Mouse (Mus musculus): ENCODE results near the gene Negr1. TPM values are rescaled to one million over a fixed set of nuclear protein-coding genes. Genes with fewer than 3 reads are reported as not detected.

Negr1 gene
- polyA plus RNA-seq (2015; fragmentation: Nextera tagmentation; extraction: Ambion mirVana) = 18.3 and 19.9 TPM in 2 replicates

GRCm38 (mm10) chr3:156561524-156562423, at the start of gene Negr1:
Negr1 (plus strand) TSS chr3:156561794.
- no peaks in the 10 kb centered on the region for H3K36me3 ChIP-seq
- peak within 1 kb of the TSS; percentile 82 for H3K9ac ChIP-seq
- H3K4me3 ChIP-seq = peak within 1 kb of the TSS; percentile 76
- peak within 1 kb of the TSS; percentile 88 for H3K4me2 ChIP-seq
- under 1% methylated on average over 54 of the region's 79 CpGs for WGBS
- H3K27me3 ChIP-seq = no peaks in the 10 kb centered on the region
- ATAC-seq (ENCODE audit: low read depth) = peak; percentile 79
- no peaks in the 10 kb centered on the region for H3K9me3 ChIP-seq
- peaks cover 31% of the 10 kb centered on the region for H3K4me1 ChIP-seq (replicated peaks)
- peak within 1 kb of the TSS; percentile 96 for H3K27ac ChIP-seq (replicated peaks)

GRCm38 (mm10) chr3:156526461-156526933, 35.1 kb upstream of the Negr1 start:
- Histone ChIP-seq H3K9ac (no peak overlapping the region), H3K4me3 (no peak overlapping the region), H3K36me3 (no peaks in the 10 kb centered on the region), H3K4me1 (replicated peaks) (peaks cover 6% of the 10 kb centered on the region; the same call in 1 of the 2 replicates), H3K4me2 (peak overlapping the region; percentile 15), H3K9me3 (no peaks in the 10 kb centered on the region), H3K27ac (replicated peaks) (peak overlapping the region; percentile 64; the same call in 1 of the 2 replicates), H3K27me3 (no peaks in the 10 kb centered on the region)
- 29% methylated on average over 8 of the region's 8 CpGs for WGBS
- peak; percentile 75 for ATAC-seq (ENCODE audit: low read depth)

- Histone ChIP-seq H3K4me1 (replicated peaks) (peaks cover 6% of the 10 kb centered on the region; the same call in 1 of the 2 replicates), H3K27ac (replicated peaks) (no peak overlapping the region), H3K9ac (no peak overlapping the region), H3K36me3 (no peaks in the 10 kb centered on the region), H3K4me2 (no peak overlapping the region), H3K27me3 (no peaks in the 10 kb centered on the region), H3K4me3 (no peak overlapping the region), H3K9me3 (no peaks in the 10 kb centered on the region)
- 0 out of 2 replicates have a peak, but pooled peaks have one; percentile 32 for ATAC-seq (ENCODE audit: low read depth)
- 83% methylated on average over 2 of the region's 2 CpGs for WGBS
These were observed 34.2 kb upstream of the Negr1 start for GRCm38 (mm10) chr3:156527231-156527995.

GRCm38 (mm10) chr3:156559441-156559825, 2.2 kb upstream of the Negr1 start:
- Histone ChIP-seq H3K36me3 (no peaks in the 10 kb centered on the region), H3K9me3 (no peaks in the 10 kb centered on the region), H3K9ac (peak overlapping the region; percentile 82), H3K4me1 (replicated peaks) (peaks cover 31% of the 10 kb centered on the region), H3K4me3 (peak overlapping the region; percentile 76), H3K27me3 (no peaks in the 10 kb centered on the region), H3K27ac (replicated peaks) (peak overlapping the region; percentile 96), H3K4me2 (peak overlapping the region; percentile 88)
- 10% methylated on average over 8 of the region's 8 CpGs for WGBS
- ATAC-seq (ENCODE audit: low read depth) = no peak

GRCm38 (mm10) chr3:156559826-156560471, 1.6 kb upstream of the Negr1 start:
- Histone ChIP-seq H3K9me3 (no peaks in the 10 kb centered on the region), H3K4me1 (replicated peaks) (peaks cover 31% of the 10 kb centered on the region), H3K9ac (peak overlapping the region; percentile 82), H3K4me3 (peak overlapping the region; percentile 76), H3K27me3 (no peaks in the 10 kb centered on the region), H3K36me3 (no peaks in the 10 kb centered on the region), H3K4me2 (peak overlapping the region; percentile 88), H3K27ac (replicated peaks) (peak overlapping the region; percentile 96)
- WGBS = 2% methylated on average over 19 of the region's 19 CpGs
- peak; percentile 34 for ATAC-seq (ENCODE audit: low read depth)

GRCm38 (mm10) chr3:156560766-156561165, 828 bp upstream of the Negr1 start:
- Histone ChIP-seq H3K4me3 (peak overlapping the region; percentile 76), H3K27ac (replicated peaks) (peak overlapping the region; percentile 96), H3K4me2 (peak overlapping the region; percentile 88), H3K9ac (peak overlapping the region; percentile 82), H3K36me3 (no peaks in the 10 kb centered on the region), H3K27me3 (no peaks in the 10 kb centered on the region), H3K4me1 (replicated peaks) (peaks cover 31% of the 10 kb centered on the region), H3K9me3 (no peaks in the 10 kb centered on the region)
- ATAC-seq (ENCODE audit: low read depth) = peak; percentile 91
- under 1% methylated on average over 27 of the region's 27 CpGs for WGBS

GRCm38 (mm10) chr3:156562424-156562785, 811 bp downstream of the Negr1 start:
- H3K4me2 ChIP-seq = peak overlapping the region; percentile 88
- WGBS = 1% methylated on average over 10 of the region's 10 CpGs
- ATAC-seq (ENCODE audit: low read depth) = no peak
- H3K9me3 ChIP-seq = no peaks in the 10 kb centered on the region
- H3K9ac ChIP-seq = peak overlapping the region; percentile 82
- peak overlapping the region; percentile 76 for H3K4me3 ChIP-seq
- peak overlapping the region; percentile 96 for H3K27ac ChIP-seq (replicated peaks)
- H3K27me3 ChIP-seq = no peaks in the 10 kb centered on the region
- no peaks in the 10 kb centered on the region for H3K36me3 ChIP-seq
- peaks cover 31% of the 10 kb centered on the region for H3K4me1 ChIP-seq (replicated peaks)

- WGBS = 19% methylated on average over 2 of the region's 2 CpGs
- H3K4me3 ChIP-seq = peak overlapping the region; percentile 76
- ATAC-seq (ENCODE audit: low read depth) = no peak
- no peaks in the 10 kb centered on the region for H3K27me3 ChIP-seq
- H3K4me2 ChIP-seq = peak overlapping the region; percentile 88
- H3K27ac ChIP-seq (replicated peaks) = peak overlapping the region; percentile 96
- no peaks in the 10 kb centered on the region for H3K9me3 ChIP-seq
- H3K36me3 ChIP-seq = no peaks in the 10 kb centered on the region
- peak overlapping the region; percentile 82 for H3K9ac ChIP-seq
- peaks cover 31% of the 10 kb centered on the region for H3K4me1 ChIP-seq (replicated peaks)
These were observed 1.2 kb downstream of the Negr1 start for GRCm38 (mm10) chr3:156562796-156563195.

- no peak for ATAC-seq (ENCODE audit: low read depth)
- H3K27ac ChIP-seq (replicated peaks) = peak overlapping the region; percentile 96; the same call in 1 of the 2 replicates
- 9% methylated on average over 3 of the region's 3 CpGs for WGBS
These were observed 1.8 kb downstream of the Negr1 start for GRCm38 (mm10) chr3:156563353-156563752.

GRCm38 (mm10) chr3:156573465-156573864, 11.9 kb downstream of the Negr1 start:
- ATAC-seq (ENCODE audit: low read depth) = no peak
- Histone ChIP-seq H3K4me3 (no peak overlapping the region), H3K36me3 (no peaks in the 10 kb centered on the region), H3K27ac (replicated peaks) (no peak overlapping the region), H3K9ac (no peak overlapping the region), H3K27me3 (no peaks in the 10 kb centered on the region), H3K4me1 (replicated peaks) (no peaks in the 10 kb centered on the region), H3K4me2 (no peak overlapping the region), H3K9me3 (no peaks in the 10 kb centered on the region)
- WGBS = 24% methylated on average over 2 of the region's 2 CpGs

More at GRCm38 (mm10) chr3:156563353-156563752, 1.8 kb downstream of the Negr1 start:
- Histone ChIP-seq H3K36me3 (no peaks in the 10 kb centered on the region), H3K4me3 (peak overlapping the region; percentile 76), H3K4me2 (peak overlapping the region; percentile 88), H3K27me3 (no peaks in the 10 kb centered on the region), H3K9me3 (no peaks in the 10 kb centered on the region), H3K9ac (peak overlapping the region; percentile 82), H3K4me1 (replicated peaks) (peaks cover 31% of the 10 kb centered on the region)

- ATAC-seq (ENCODE audit: low read depth) = no peak
- no peak overlapping the region for H3K4me2 ChIP-seq
These were observed 14.7 kb downstream of the Negr1 start for GRCm38 (mm10) chr3:156576292-156576691.

More at GRCm38 (mm10) chr3:156576292-156576691, 14.7 kb downstream of the Negr1 start:
- Histone ChIP-seq H3K36me3 (no peaks in the 10 kb centered on the region), H3K4me1 (replicated peaks) (no peaks in the 10 kb centered on the region), H3K4me3 (no peak overlapping the region), H3K27me3 (no peaks in the 10 kb centered on the region), H3K27ac (replicated peaks) (no peak overlapping the region), H3K9ac (no peak overlapping the region), H3K9me3 (no peaks in the 10 kb centered on the region)
- 88% methylated on average over 1 of the region's 1 CpGs for WGBS

Data from neural tube, embryonic 13.5 days (tissue).